Mouse (Mus musculus): ENCODE results near the gene Gm27027. TPM values are rescaled to one million over a fixed set of nuclear protein-coding genes. Genes with fewer than 3 reads are reported as not detected.

Gm27027 gene
- polyA plus RNA-seq, 1 experiment = not detected

DNA sequence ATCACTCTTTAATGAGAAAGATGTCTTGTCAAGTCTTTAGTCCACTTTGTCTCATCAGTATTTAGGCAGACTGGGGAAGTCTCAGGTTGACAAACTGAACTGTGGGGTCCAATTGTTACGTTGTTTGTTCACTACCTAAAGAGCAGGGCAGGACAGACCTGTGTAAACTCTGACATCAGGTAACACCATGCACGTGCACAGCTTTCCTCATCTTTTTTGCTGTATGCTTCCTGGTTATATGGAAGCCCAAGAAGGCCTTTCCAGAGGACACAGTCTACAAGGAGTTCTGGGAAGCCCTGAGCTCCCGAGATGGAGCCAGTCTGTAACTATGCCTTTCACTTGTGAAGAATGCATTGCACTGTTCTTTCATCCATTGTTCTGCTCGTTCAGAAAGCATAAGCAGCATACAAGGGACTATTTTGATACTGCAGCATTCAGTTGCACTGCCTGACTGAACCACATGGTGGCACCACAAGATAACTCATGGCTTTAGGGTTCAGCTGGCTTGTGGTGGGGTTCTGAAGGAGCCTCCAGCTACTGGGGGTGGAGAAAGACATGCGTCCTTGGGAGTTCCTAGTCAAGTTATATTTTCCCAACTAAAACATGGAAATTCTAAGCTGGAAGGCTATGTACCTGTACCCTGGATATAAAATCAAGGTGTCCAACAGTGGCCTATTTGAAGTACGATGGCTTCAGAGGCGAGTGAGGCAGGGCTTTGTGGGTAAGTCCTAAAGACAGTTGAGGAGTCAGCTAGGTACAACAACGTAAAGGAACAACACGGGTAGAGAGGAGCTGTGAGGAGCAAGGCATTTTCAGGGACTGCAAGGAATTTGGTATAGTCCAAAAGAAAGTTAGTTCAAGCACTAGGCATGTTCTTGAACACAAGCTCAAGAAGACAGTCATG lies 39.5 kb upstream of the Gm27027 start:
- Histone ChIP-seq H3K27me3 (ENCODE audit: control insufficient read depth, insufficient read depth, low read length) (no peaks in the 10 kb centered on the region), H3K4me1 (ENCODE audit: control insufficient read depth, insufficient read depth, insufficient read length) (no peaks in the 10 kb centered on the region), H3K36me3 (ENCODE audit: control insufficient read depth, insufficient read depth, low read length) (peaks cover 5% of the 10 kb centered on the region; the same call in 1 of the 2 replicates), H3K27ac (ENCODE audit: insufficient read depth, low read length) (no peak overlapping the region), H3K4me3 (ENCODE audit: extremely low read depth, insufficient read depth, insufficient read length) (no peak overlapping the region)
- WGBS = 77% methylated on average over 9 of the region's 9 CpGs
- TF ChIP-seq POLR2A (IDR thresholded peaks at IDR 0.05; ENCODE audit: low read depth, low read length) (no peak), CTCF (IDR thresholded peaks at IDR 0.05; ENCODE audit: extremely low read depth, insufficient read depth, insufficient read length, insufficient replicate concordance) (peak; percentile 62; the same call in 1 of the 2 replicates)
- peak; percentile 5 to 45 for DNase-seq (ENCODE audit: low read depth in 1 of 2, low spot score in 2 of 2)

GRCm38 (mm10) chr2:94030602-94031001 lies 34.4 kb upstream of the Gm27027 start:
- peaks cover 3% of the 10 kb centered on the region; the same call in 1 of the 2 replicates for H3K36me3 ChIP-seq (ENCODE audit: control insufficient read depth, insufficient read depth, low read length)
- H3K27ac ChIP-seq (ENCODE audit: insufficient read depth, low read length) = no peak overlapping the region
- no peak overlapping the region for H3K4me3 ChIP-seq (ENCODE audit: extremely low read depth, insufficient read depth, insufficient read length)
- no peak for TF ChIP-seq POLR2A (IDR thresholded peaks at IDR 0.05; ENCODE audit: low read depth, low read length)
- no peak for TF ChIP-seq CTCF (IDR thresholded peaks at IDR 0.05; ENCODE audit: extremely low read depth, insufficient read depth, insufficient read length, insufficient replicate concordance)
- H3K27me3 ChIP-seq (ENCODE audit: control insufficient read depth, insufficient read depth, low read length) = no peaks in the 10 kb centered on the region
- no peak for DNase-seq (ENCODE audit: low read depth in 1 of 2, low spot score in 2 of 2)
- no peaks in the 10 kb centered on the region for H3K4me1 ChIP-seq (ENCODE audit: control insufficient read depth, insufficient read depth, insufficient read length)

GRCm38 (mm10) chr2:94024637-94025036 lies 28.5 kb upstream of the Gm27027 start:
- no peak overlapping the region for H3K27ac ChIP-seq (ENCODE audit: insufficient read depth, low read length)
- H3K27me3 ChIP-seq (ENCODE audit: control insufficient read depth, insufficient read depth, low read length) = no peaks in the 10 kb centered on the region
- DNase-seq (ENCODE audit: low read depth in 1 of 2, low spot score in 2 of 2) = no peak
- H3K4me3 ChIP-seq (ENCODE audit: extremely low read depth, insufficient read depth, insufficient read length) = no peak overlapping the region
- WGBS = 38% methylated on average over 6 of the region's 6 CpGs
- no peaks in the 10 kb centered on the region for H3K36me3 ChIP-seq (ENCODE audit: control insufficient read depth, insufficient read depth, low read length)
- TF ChIP-seq CTCF (IDR thresholded peaks at IDR 0.05; ENCODE audit: extremely low read depth, insufficient read depth, insufficient read length, insufficient replicate concordance) (no peak), POLR2A (IDR thresholded peaks at IDR 0.05; ENCODE audit: low read depth, low read length) (no peak)
- H3K4me1 ChIP-seq (ENCODE audit: control insufficient read depth, insufficient read depth, insufficient read length) = no peaks in the 10 kb centered on the region

DNA sequence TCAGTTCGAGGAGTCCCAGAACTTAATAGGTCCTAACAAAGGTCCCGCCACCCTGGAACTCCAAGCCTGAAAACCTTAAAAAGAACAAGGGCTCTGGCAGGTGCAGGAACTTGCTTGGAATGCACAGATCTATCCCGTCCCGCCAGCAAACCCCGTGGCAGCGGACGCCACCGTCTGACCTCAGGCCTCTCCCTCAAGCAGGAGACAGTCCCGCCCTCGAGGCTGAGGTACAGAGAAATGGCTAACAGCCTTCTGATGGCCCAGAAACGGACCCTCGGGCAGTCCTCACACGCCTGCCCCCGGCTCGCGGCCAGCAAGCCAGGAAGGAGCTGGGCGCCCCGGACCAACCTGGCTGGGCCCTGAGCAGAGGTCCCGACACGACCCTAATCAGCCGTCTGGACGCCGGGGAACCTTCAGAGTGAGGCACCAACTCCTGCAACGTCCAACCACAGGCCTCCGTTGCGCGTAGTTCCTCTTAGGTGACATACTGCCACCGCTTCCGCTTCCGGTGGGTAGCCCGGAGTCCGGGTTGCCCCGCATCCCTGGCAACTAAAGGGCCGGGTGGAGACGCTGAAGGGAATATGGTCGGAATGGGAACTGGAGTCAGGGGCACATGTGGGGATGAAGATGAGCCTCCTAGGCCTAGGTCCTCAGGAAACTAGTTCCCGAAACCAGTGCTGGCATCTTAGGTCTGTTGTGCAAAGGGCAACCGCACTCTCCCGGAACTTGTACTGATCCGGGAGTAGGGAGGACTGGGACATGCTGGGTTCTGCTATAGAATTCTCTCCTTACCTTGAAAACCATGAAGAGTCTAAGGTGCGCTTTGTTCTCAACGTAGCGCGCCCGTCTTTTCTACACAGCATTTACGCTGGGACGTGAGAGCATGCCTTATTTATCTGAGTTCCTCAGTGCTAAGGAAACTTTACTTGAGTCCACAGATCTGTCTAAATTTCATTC lies 14.5 kb upstream of the Gm27027 start, which contains the start of gene Alkbh3:
Gene Alkbh3, minus strand, starts transcription at position 473 of the 957 bp plus-strand sequence.
- TF ChIP-seq CTCF (IDR thresholded peaks at IDR 0.05; ENCODE audit: extremely low read depth, insufficient read depth, insufficient read length, insufficient replicate concordance) (no peak), POLR2A (IDR thresholded peaks at IDR 0.05; ENCODE audit: low read depth, low read length) (no peak; the same call in 1 of the 2 replicates)
- peak within 1 kb of the TSS; percentile 80 for H3K4me3 ChIP-seq (ENCODE audit: extremely low read depth, insufficient read depth, insufficient read length)
- H3K27ac ChIP-seq (ENCODE audit: insufficient read depth, low read length) = peak within 1 kb of the TSS; percentile 22; the same call in 1 of the 2 replicates
- DNase-seq (ENCODE audit: low read depth in 1 of 2, low spot score in 2 of 2) = peak; percentile 84 to 86
- H3K27me3 ChIP-seq (ENCODE audit: control insufficient read depth, insufficient read depth, low read length) = 0 out of 2 replicates have a peak, but pooled peaks cover 1% of the 10 kb centered on the region
- 6% methylated on average over 47 of the region's 47 CpGs for WGBS
- H3K36me3 ChIP-seq (ENCODE audit: control insufficient read depth, insufficient read depth, low read length) = peaks cover 9% of the 10 kb centered on the region
- H3K4me1 ChIP-seq (ENCODE audit: control insufficient read depth, insufficient read depth, insufficient read length) = peaks cover 2% of the 10 kb centered on the region; the same call in 1 of the 2 replicates

DNA sequence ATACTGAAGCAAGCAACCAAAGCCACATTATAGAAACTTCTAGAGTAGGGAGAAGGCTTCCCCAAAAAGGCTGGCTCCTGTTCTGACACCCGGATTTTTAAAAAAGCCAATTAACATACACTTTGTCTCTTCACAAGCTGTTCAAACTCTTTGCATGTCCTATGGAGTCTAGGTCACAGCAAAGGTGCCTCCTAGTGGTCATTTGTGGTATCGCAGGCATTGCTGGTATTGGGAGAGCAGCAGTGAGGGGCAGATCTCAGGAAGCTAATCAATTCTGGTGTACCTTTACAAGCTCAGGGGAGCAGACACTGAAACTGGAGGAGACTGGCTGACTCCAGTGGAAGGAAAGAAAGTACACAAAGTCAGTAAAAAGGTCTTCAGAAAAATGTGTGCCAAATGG lies 6.2 kb upstream of the Gm27027 start:
- WGBS = 5% methylated on average over 2 of the region's 2 CpGs
- Histone ChIP-seq H3K27ac (ENCODE audit: insufficient read depth, low read length) (no peak overlapping the region), H3K36me3 (ENCODE audit: control insufficient read depth, insufficient read depth, low read length) (peaks cover 36% of the 10 kb centered on the region), H3K27me3 (ENCODE audit: control insufficient read depth, insufficient read depth, low read length) (no peaks in the 10 kb centered on the region), H3K4me3 (ENCODE audit: extremely low read depth, insufficient read depth, insufficient read length) (no peak overlapping the region), H3K4me1 (ENCODE audit: control insufficient read depth, insufficient read depth, insufficient read length) (no peaks in the 10 kb centered on the region)
- peak; percentile 27 to 76 for DNase-seq (ENCODE audit: low read depth in 1 of 2, low spot score in 2 of 2)
- no peak for TF ChIP-seq POLR2A (IDR thresholded peaks at IDR 0.05; ENCODE audit: low read depth, low read length)
- TF ChIP-seq CTCF (IDR thresholded peaks at IDR 0.05; ENCODE audit: extremely low read depth, insufficient read depth, insufficient read length, insufficient replicate concordance) = peak; percentile 69; the same call in 1 of the 2 replicates

DNA sequence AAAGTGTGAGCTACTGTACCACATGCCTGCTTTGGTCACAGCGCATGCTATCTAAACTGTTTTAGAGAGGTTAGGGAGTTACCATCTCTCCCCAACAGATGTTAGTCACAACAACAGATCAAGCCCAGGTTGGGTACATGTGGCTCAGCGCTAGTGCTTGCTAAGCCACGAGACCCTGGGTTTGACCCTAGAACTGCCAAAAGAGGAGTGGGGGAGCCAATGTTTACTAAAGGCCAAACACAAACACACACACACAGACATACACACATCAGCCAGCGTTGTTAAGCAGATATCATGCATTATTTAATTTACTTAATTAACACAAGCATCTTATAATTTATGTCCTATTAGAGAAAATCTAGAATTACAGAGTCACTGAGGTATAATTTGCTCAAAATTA lies 5.8 kb upstream of the Gm27027 start:
- no peak overlapping the region for H3K27ac ChIP-seq (ENCODE audit: insufficient read depth, low read length)
- no peak for DNase-seq (ENCODE audit: low read depth in 1 of 2, low spot score in 2 of 2)
- no peaks in the 10 kb centered on the region for H3K4me1 ChIP-seq (ENCODE audit: control insufficient read depth, insufficient read depth, insufficient read length)
- H3K4me3 ChIP-seq (ENCODE audit: extremely low read depth, insufficient read depth, insufficient read length) = no peak overlapping the region
- 90% methylated on average over 4 of the region's 4 CpGs for WGBS
- H3K27me3 ChIP-seq (ENCODE audit: control insufficient read depth, insufficient read depth, low read length) = no peaks in the 10 kb centered on the region
- peaks cover 36% of the 10 kb centered on the region for H3K36me3 ChIP-seq (ENCODE audit: control insufficient read depth, insufficient read depth, low read length)
- TF ChIP-seq POLR2A (IDR thresholded peaks at IDR 0.05; ENCODE audit: low read depth, low read length) (no peak), CTCF (IDR thresholded peaks at IDR 0.05; ENCODE audit: extremely low read depth, insufficient read depth, insufficient read length, insufficient replicate concordance) (no peak)

Data from spleen, adult 2 months (tissue).